Mouse (Mus musculus): Measurements from ENCODE around the gene Trmt13. TPM values are rescaled to one million over a fixed set of nuclear protein-coding genes. Genes with fewer than 3 reads are reported as not detected.
"Not testable (repeated sequence)": the region's sequence is repeated elsewhere in the genome, so short reads cannot be mapped to it uniquely, and the experiment has no call there.

Trmt13 gene
- polyA plus RNA-seq (2015; fragmentation: Nextera tagmentation; extraction: Ambion mirVana): 28.4 and 35.2 TPM in 2 replicates

DNA sequence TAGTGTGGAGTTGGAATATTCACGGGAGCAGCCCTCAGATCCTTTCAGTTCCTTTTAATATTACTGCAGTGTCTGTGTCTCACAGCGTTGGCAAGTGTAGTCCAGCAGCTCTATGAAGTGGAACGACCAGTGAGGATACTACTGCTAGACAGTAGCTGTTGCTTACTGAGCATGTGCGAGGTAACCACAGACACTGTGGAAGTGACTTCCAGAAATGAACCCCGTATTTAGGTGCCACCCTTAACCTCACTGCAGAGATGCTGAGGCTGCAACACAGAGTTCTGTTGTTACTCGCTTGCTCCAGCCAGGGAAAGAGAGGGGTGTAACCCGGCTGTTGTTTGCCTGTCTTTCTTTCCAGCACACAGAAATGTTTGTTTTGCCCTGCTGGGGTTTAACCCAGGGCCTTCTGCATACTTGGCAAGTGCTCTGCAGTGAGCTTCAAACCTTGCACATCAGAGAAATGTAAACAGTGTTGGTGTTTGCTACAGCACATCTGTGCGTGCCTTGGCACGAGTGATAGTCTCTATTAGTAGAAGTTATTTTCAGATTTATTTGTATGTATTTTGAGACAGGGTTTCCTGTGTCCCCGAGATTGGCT is at the start of gene Trmt13:
Gene Trmt13, minus strand, starts transcription at position 293 of the 598 bp plus-strand sequence.
- no peak within 1 kb of the TSS for H3K27ac ChIP-seq (ENCODE audit: low read length)
- no peak within 1 kb of the TSS for H3K4me3 ChIP-seq (replicated peaks; ENCODE audit: low read length)
- H3K36me3 ChIP-seq (ENCODE audit: control insufficient read depth, insufficient read depth): peaks cover 11% of the 10 kb centered on the region
- no peak within 1 kb of the TSS for H3K9ac ChIP-seq (replicated peaks; ENCODE audit: low read depth, low read length)
- no peaks in the 10 kb centered on the region for H3K4me1 ChIP-seq (replicated peaks; ENCODE audit: control insufficient read depth, insufficient read depth, low read length)
- H3K9me3 ChIP-seq (ENCODE audit: control insufficient read depth, low read length): no peaks in the 10 kb centered on the region
- no peak for ATAC-seq
- WGBS: 84% methylated on average over 10 of the region's 10 CpGs
- H3K4me2 ChIP-seq (ENCODE audit: low read length): no peak within 1 kb of the TSS
- no peaks in the 10 kb centered on the region for H3K27me3 ChIP-seq (replicated peaks; ENCODE audit: control insufficient read depth, insufficient read depth, low read length)

DNA sequence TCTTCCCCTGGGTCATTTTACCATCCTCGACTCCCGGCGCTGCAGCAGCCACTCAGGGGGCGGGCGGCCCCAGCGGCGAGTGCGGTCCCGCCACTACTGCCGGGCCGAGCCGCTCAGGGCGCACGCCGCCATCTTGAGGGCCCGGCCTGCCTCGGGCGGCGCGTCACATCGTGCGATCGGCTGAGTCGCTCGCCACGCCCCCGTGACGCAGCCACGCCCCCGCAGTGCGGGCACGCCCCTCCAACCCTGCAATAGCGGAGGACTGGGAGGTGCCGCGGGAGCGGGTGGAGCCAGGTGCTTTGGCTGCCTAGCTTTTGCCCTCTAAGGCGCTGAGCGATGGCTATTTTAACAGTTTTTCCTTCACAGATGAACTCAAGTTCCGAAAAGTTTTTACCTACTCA is 48.1 kb upstream of the Trmt13 start, which contains the start of gene Mfsd14a:
Gene Mfsd14a, minus strand, starts transcription at position 215 of the 401 bp plus-strand sequence.
- ATAC-seq: peak; percentile 99
- H3K27ac ChIP-seq (ENCODE audit: low read length): peak within 1 kb of the TSS; percentile 89
- H3K27me3 ChIP-seq (replicated peaks; ENCODE audit: control insufficient read depth, insufficient read depth, low read length): no peaks in the 10 kb centered on the region
- peak within 1 kb of the TSS; percentile 77 for H3K4me3 ChIP-seq (replicated peaks; ENCODE audit: low read length)
- peak within 1 kb of the TSS; percentile 60 for H3K4me2 ChIP-seq (ENCODE audit: low read length)
- H3K9me3 ChIP-seq (ENCODE audit: control insufficient read depth, low read length): no peaks in the 10 kb centered on the region
- H3K4me1 ChIP-seq (replicated peaks; ENCODE audit: control insufficient read depth, insufficient read depth, low read length): peaks cover 21% of the 10 kb centered on the region
- H3K9ac ChIP-seq (replicated peaks; ENCODE audit: low read depth, low read length): peak within 1 kb of the TSS; percentile 85
- H3K36me3 ChIP-seq (ENCODE audit: control insufficient read depth, insufficient read depth): no peaks in the 10 kb centered on the region
- WGBS: 0% methylated on average over 39 of the region's 39 CpGs

DNA sequence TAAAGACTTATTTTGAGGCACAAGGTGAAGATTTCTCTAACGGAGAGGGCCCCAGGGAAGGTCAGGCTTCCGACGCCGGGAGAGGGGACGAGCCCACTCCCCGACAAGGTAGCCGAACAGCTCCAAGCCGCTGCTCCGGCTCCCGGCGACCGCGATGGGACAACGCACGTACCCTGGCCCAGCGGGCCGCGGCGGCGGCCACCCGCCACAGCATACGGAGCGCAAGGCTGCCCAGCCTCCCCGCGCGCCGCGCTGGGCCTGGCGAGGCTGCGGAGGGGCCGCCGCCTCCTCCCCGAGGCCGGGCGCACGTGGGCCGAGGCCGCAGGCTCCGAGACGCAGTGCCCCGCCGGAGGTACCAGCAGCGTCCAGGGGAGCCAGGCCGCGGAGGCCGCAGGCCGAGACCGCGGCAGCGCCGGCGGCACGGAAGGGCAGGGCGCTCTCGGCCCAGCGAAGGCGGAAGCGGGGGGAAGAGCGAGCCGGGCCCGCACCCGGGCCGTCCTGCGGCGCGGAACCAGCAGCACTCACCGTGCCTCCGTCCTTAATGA is 47.6 kb upstream of the Trmt13 start:
- Histone ChIP-seq H3K4me2 (ENCODE audit: low read length) (peak overlapping the region; percentile 56), H3K9ac (replicated peaks; ENCODE audit: low read depth, low read length) (peak overlapping the region; percentile 85), H3K36me3 (ENCODE audit: control insufficient read depth, insufficient read depth) (no peaks in the 10 kb centered on the region), H3K27ac (ENCODE audit: low read length) (peak overlapping the region; percentile 89), H3K4me1 (replicated peaks; ENCODE audit: control insufficient read depth, insufficient read depth, low read length) (peaks cover 21% of the 10 kb centered on the region), H3K9me3 (ENCODE audit: control insufficient read depth, low read length) (no peaks in the 10 kb centered on the region), H3K27me3 (replicated peaks; ENCODE audit: control insufficient read depth, insufficient read depth, low read length) (no peaks in the 10 kb centered on the region), H3K4me3 (replicated peaks; ENCODE audit: low read length) (peak overlapping the region; percentile 77)
- peak; percentile 87 for ATAC-seq
- WGBS: under 1% methylated on average over 59 of the region's 68 CpGs

DNA sequence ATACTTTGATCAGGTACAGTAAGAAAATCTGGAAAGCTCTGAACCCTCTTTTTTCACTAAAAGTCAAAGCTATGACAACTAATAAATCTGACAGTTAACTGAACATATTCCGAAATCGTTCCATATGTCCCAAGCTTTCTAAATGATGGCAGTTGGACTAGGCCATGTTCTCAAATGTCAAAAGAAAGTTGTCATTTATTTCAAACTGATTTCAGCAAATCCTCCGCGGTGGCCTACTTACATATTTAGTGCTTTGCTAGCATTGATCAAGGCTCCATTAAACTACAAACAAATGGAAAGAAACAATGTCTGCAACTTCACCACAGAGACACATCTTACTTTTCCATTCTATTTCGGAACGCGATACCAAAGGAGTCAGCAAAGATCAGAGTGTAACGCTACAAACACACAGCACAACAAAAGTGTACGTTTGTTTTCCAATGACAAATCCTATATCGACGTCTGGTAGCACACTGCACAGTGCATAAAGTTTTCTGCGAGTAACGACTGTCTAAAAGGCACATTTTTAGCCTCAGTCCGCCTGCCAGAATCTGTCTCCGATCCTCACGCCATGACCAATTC is 47.0 kb upstream of the Trmt13 start:
- peak overlapping the region; percentile 89 for H3K27ac ChIP-seq (ENCODE audit: low read length)
- H3K9ac ChIP-seq (replicated peaks; ENCODE audit: low read depth, low read length): peak overlapping the region; percentile 85
- H3K4me1 ChIP-seq (replicated peaks; ENCODE audit: control insufficient read depth, insufficient read depth, low read length): peaks cover 21% of the 10 kb centered on the region
- ATAC-seq: no peak
- peak overlapping the region; percentile 77 for H3K4me3 ChIP-seq (replicated peaks; ENCODE audit: low read length)
- 5% methylated on average over 16 of the region's 16 CpGs for WGBS
- no peaks in the 10 kb centered on the region for H3K9me3 ChIP-seq (ENCODE audit: control insufficient read depth, low read length)
- no peaks in the 10 kb centered on the region for H3K36me3 ChIP-seq (ENCODE audit: control insufficient read depth, insufficient read depth)
- H3K27me3 ChIP-seq (replicated peaks; ENCODE audit: control insufficient read depth, insufficient read depth, low read length): no peaks in the 10 kb centered on the region
- peak overlapping the region; percentile 56 for H3K4me2 ChIP-seq (ENCODE audit: low read length)

DNA sequence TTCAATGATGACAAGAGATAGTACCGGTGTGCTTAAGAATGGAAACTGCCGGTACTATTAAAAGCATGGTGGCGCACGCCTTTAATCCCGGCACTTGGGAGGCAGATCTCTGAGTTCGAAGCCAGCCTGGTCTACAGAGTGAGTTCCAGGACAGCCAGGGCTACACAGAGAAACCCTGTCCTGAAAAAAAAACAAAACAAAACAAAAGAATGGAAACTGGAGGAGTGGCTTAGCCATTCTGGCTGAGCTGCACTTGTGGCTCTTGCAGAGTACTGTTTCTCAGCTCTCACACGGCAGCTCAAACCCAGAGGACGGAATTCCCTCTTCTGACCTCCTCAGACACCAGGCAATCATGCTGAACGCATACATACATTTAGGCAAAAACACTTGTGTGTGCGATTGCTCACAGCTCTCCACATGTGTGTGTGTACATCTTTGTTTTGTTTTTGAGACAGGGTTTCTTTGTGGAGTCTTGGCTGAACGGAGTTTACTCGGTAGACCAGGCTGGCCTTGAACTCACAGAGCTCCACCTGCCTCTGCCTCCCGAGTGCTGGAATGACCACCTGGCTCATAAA is 45.6 kb upstream of the Trmt13 start:
- 83% methylated on average over 13 of the region's 13 CpGs for WGBS
- Histone ChIP-seq H3K36me3 (ENCODE audit: control insufficient read depth, insufficient read depth) (no peaks in the 10 kb centered on the region), H3K9me3 (ENCODE audit: control insufficient read depth, low read length) (no peaks in the 10 kb centered on the region), H3K4me1 (replicated peaks; ENCODE audit: control insufficient read depth, insufficient read depth, low read length) (peaks cover 21% of the 10 kb centered on the region), H3K9ac (replicated peaks; ENCODE audit: low read depth, low read length) (no peak overlapping the region), H3K4me2 (ENCODE audit: low read length) (no peak overlapping the region), H3K27me3 (replicated peaks; ENCODE audit: control insufficient read depth, insufficient read depth, low read length) (no peaks in the 10 kb centered on the region), H3K4me3 (replicated peaks; ENCODE audit: low read length) (no peak overlapping the region), H3K27ac (ENCODE audit: low read length) (no peak overlapping the region)
- ATAC-seq: no peak

DNA sequence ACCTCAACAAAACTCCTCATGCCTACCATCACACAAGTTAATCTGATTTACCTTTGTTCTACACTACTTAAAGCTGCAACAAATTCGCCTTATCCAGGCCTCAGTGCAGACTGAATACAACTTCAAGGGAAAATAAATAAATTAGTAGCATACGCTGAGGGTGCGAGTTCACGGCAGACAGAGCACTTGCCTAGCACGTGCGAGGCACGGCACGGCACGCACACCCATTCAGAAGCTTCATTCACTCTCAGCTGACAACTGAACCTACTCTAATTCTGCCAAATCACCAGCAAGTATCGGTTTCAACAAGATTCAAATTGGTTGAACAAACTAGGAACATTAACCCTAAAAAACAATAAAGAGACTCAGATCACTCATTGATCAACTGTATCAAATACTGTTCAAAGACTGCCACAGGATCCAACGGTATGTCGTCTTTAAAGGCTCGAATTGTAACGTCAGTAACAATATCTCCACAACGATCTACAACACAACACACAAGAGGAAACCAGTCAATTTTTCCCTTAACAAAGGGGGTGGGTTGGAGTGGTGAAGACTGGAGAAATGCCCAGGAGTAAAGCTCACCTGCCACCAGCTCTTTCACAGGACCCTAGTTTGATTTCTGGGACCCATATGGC is 44.7 kb upstream of the Trmt13 start:
- Histone ChIP-seq H3K9ac (replicated peaks; ENCODE audit: low read depth, low read length) (no peak overlapping the region), H3K4me2 (ENCODE audit: low read length) (no peak overlapping the region), H3K27ac (ENCODE audit: low read length) (no peak overlapping the region), H3K27me3 (replicated peaks; ENCODE audit: control insufficient read depth, insufficient read depth, low read length) (no peaks in the 10 kb centered on the region), H3K9me3 (ENCODE audit: control insufficient read depth, low read length) (no peaks in the 10 kb centered on the region), H3K4me1 (replicated peaks; ENCODE audit: control insufficient read depth, insufficient read depth, low read length) (peaks cover 21% of the 10 kb centered on the region), H3K36me3 (ENCODE audit: control insufficient read depth, insufficient read depth) (no peaks in the 10 kb centered on the region), H3K4me3 (replicated peaks; ENCODE audit: low read length) (no peak overlapping the region)
- WGBS: 60% methylated on average over 15 of the region's 15 CpGs
- no peak for ATAC-seq

DNA sequence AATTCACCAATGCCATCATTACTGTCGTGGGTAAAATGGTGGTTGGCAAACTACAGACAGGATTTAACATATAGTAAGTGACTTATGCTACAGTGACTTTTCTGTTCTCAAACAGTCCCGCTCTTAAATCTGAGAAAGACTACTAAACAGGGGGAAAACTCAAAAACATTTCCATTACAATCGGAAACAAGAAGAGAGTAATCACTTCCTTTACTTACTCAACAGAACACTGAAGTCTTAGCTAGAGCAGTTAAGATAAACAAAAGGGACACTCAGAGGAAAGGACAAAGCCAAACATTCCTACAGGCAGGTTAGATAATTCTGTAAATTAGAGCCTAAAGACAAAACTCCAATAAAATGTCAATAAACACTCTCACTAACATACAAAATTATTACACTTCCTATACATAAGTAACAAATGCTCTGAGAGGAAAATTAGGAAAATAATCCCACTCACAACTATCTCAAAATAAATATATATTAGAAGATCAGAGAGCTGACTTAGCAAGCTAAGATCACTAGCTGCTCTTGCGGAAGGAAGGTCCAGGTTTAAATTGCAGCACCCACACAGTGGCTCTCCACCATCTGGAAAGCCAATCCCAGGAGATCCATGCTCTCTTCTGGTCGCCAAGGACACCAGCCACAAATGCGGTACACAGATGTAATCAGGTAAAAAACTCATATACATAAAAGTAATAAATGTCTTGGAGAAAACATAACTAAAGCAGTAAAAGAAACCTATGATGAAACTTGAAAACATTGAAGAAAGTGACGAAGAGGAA is 42.0 kb upstream of the Trmt13 start:
- H3K36me3 ChIP-seq (ENCODE audit: control insufficient read depth, insufficient read depth): no peaks in the 10 kb centered on the region
- no peaks in the 10 kb centered on the region for H3K9me3 ChIP-seq (ENCODE audit: control insufficient read depth, low read length)
- H3K9ac ChIP-seq (replicated peaks; ENCODE audit: low read depth, low read length): no peak overlapping the region
- no peak for ATAC-seq
- peaks cover 29% of the 10 kb centered on the region for H3K4me1 ChIP-seq (replicated peaks; ENCODE audit: control insufficient read depth, insufficient read depth, low read length)
- H3K27ac ChIP-seq (ENCODE audit: low read length): no peak overlapping the region
- WGBS: 82% methylated on average over 7 of the region's 7 CpGs
- no peak overlapping the region for H3K4me2 ChIP-seq (ENCODE audit: low read length)
- no peaks in the 10 kb centered on the region for H3K27me3 ChIP-seq (replicated peaks; ENCODE audit: control insufficient read depth, insufficient read depth, low read length)
- H3K4me3 ChIP-seq (replicated peaks; ENCODE audit: low read length): no peak overlapping the region

DNA sequence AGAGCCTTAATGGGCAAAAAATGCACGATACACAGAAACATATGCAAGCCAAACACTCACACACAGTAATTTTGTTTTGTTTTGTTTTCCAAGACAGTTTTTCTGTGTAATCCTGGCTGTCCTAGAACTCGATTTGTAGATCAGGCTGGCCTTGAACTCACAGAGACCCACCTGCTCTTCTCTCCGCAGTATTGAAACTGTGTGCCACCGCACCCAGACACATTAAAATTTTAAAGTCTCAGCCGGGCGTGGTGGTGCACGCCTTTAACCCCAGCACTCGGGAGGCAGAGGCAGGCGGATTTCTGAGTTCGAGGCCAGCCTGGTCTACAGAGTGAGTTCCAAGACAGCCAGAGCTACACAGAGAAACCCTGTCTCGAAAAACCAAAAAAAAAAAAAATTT is 39.7 kb upstream of the Trmt13 start:
- H3K4me3 ChIP-seq (replicated peaks; ENCODE audit: low read length); H3K4me2 ChIP-seq (ENCODE audit: low read length); H3K27me3 ChIP-seq (replicated peaks; ENCODE audit: control insufficient read depth, insufficient read depth, low read length); H3K36me3 ChIP-seq (ENCODE audit: control insufficient read depth, insufficient read depth); ATAC-seq; H3K9ac ChIP-seq (replicated peaks; ENCODE audit: low read depth, low read length); H3K27ac ChIP-seq (ENCODE audit: low read length); H3K9me3 ChIP-seq (ENCODE audit: control insufficient read depth, low read length): not testable (repeated sequence)
- WGBS: 96% methylated on average over 11 of the region's 11 CpGs
- H3K4me1 ChIP-seq (replicated peaks; ENCODE audit: control insufficient read depth, insufficient read depth, low read length): peaks cover 13% of the 10 kb centered on the region

All from forebrain, embryonic 16.5 days (tissue).